Mouse (Mus musculus): ENCODE measurements around the gene Prickle2.

DNA sequence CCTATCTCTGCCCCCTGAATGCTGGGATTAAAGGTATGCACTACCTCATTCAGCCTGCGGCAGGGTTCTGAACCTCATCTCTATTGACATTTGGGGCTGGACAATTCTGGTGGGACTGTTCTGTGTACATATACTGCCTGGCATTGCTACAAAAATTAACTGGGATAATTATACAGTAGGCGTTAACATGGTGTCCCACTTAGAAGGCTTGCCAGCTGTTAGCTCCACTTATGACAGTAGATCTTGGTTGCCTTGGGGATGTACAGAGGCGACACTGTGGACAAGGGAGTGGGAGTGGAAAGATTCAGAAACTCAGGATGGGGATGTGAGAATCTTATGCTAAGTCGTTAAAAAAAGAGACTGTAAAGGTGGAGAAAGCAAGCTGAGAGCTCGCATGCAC is 311.3 kb downstream of the Prickle2 start:
- no peak for TF ChIP-seq POLR2A (IDR thresholded peaks at IDR 0.05; ENCODE audit: control insufficient read depth, low read depth, low read length)
- no peak for TF ChIP-seq CTCF (IDR thresholded peaks at IDR 0.05; ENCODE audit: control insufficient read depth, insufficient read depth, insufficient replicate concordance, low read depth, low read length)

Data from testis, adult 2 months (tissue).